ENCODE assay signal across 8 mouse cellular contexts in genomic region chr9:113932501-113932900, GRCm38 (mm10). TPM values are rescaled to one million over a fixed set of nuclear protein-coding genes. Genes with fewer than 3 reads are reported as not detected.
DNase-seq lines count a peak whose midpoint lies in the region; ATAC-seq and TF ChIP-seq lines count a peak whose summit lies in the region.

No protein-coding gene starts in this region.

- no peak for TF ChIP-seq EP300 in stomach, postnatal 0 days (optimal IDR thresholded peaks at IDR 0.05)

- H3K9me3 ChIP-seq in megakaryocyte, embryonic 14.5 days, result no peaks in the 10 kb centered on the region
- no peaks in the 10 kb centered on the region for H3K9me3 ChIP-seq in hindbrain, embryonic 11.5 days (ENCODE audit: control insufficient read depth, low read length)
- no peaks in the 10 kb centered on the region for H3K9me3 ChIP-seq in liver, embryonic 13.5 days (replicated peaks)
- H3K9me3 ChIP-seq in stomach, postnatal 0 days (ENCODE audit: control insufficient read depth, low read length), result no peaks in the 10 kb centered on the region

- no peak for TF ChIP-seq CTCF in cortical plate, adult 2 months (IDR thresholded peaks at IDR 0.05; ENCODE audit: extremely low read depth, insufficient read depth, low read length)
- no peak for TF ChIP-seq CTCF in stomach, postnatal 0 days (IDR thresholded peaks at IDR 0.05; ENCODE audit: low read depth)

- H3K4me1 ChIP-seq in megakaryocyte, embryonic 14.5 days, result peaks cover 75% of the 10 kb centered on the region
- peaks cover 7% of the 10 kb centered on the region; the same call in 1 of the 2 replicates for H3K4me1 ChIP-seq in cortical plate, adult 2 months (ENCODE audit: control insufficient read depth, insufficient read depth, low read length)
- no peaks in the 10 kb centered on the region; the same call in 1 of the 2 replicates for H3K4me1 ChIP-seq in hindbrain, embryonic 11.5 days (replicated peaks; ENCODE audit: control insufficient read depth, insufficient read depth, low read length)
- peaks cover 60% of the 10 kb centered on the region for H3K4me1 ChIP-seq in liver, embryonic 13.5 days (replicated peaks)
- no peaks in the 10 kb centered on the region for H3K4me1 ChIP-seq in stomach, postnatal 0 days (replicated peaks; ENCODE audit: control insufficient read depth, insufficient read depth)

- TF ChIP-seq POLR2A in cortical plate, adult 2 months (IDR thresholded peaks at IDR 0.05; ENCODE audit: extremely low read depth, insufficient read depth, low read length), result no peak

- peak overlapping the region; percentile 53 for H3K4me2 ChIP-seq in hindbrain, embryonic 11.5 days (replicated peaks; ENCODE audit: low read depth, low read length)
- peak overlapping the region; percentile 82 for H3K4me2 ChIP-seq in liver, embryonic 13.5 days
- H3K4me2 ChIP-seq in stomach, postnatal 0 days (replicated peaks; ENCODE audit: low read depth), result peak overlapping the region; percentile 94

- H3K4me3 ChIP-seq in megakaryocyte, embryonic 14.5 days (replicated peaks), result peak overlapping the region; percentile 96
- peak overlapping the region; percentile 52 for H3K4me3 ChIP-seq in cortical plate, adult 2 months (ENCODE audit: insufficient read depth, low read length)
- H3K4me3 ChIP-seq in hindbrain, embryonic 11.5 days (ENCODE audit: low read depth, low read length), result peak overlapping the region; percentile 96
- H3K4me3 ChIP-seq in liver, embryonic 13.5 days (replicated peaks), result peak overlapping the region; percentile 100
- H3K4me3 ChIP-seq in stomach, postnatal 0 days (ENCODE audit: low read depth, low read length), result peak overlapping the region; percentile 95

- 34% methylated on average over 11 of the region's 11 CpGs for WGBS in hindbrain, embryonic 11.5 days
- 11% methylated on average over 11 of the region's 11 CpGs for WGBS in liver, embryonic 13.5 days (ENCODE audit: insufficient replicate concordance)
- 10% methylated on average over 11 of the region's 11 CpGs for WGBS in stomach, postnatal 0 days

- H3K27ac ChIP-seq in cortical plate, adult 2 months (ENCODE audit: insufficient read depth, low read length), result no peak overlapping the region
- H3K27ac ChIP-seq in hindbrain, embryonic 11.5 days (ENCODE audit: low read depth, low read length), result no peak overlapping the region
- peak overlapping the region; percentile 98 for H3K27ac ChIP-seq in liver, embryonic 13.5 days
- H3K27ac ChIP-seq in stomach, postnatal 0 days (replicated peaks), result peak overlapping the region; percentile 94

- ATAC-seq in megakaryocyte, adult 5-6 weeks (ENCODE audit: poor library complexity, severe bottlenecking), result no peak
- ATAC-seq in hindbrain, embryonic 11.5 days (ENCODE audit: low FRiP score), result no peak
- ATAC-seq in liver, embryonic 13.5 days (ENCODE audit: low read depth), result no peak
- no peak for ATAC-seq in stomach, postnatal 0 days (ENCODE audit: low FRiP score, low TSS enrichment)
- no peak for ATAC-seq in CD4-positive, CD25-positive, alpha-beta regulatory T cell, adult 4 months

- peak; percentile 10 for DNase-seq in hindbrain, embryonic 11.5 days (ENCODE audit: low spot score)
- no peak for DNase-seq in liver, embryonic 13.5 days
- DNase-seq in stomach, postnatal 0 days (ENCODE audit: low spot score), result peak; percentile 19
- no peak for DNase-seq in frontal cortex, postnatal 14 days (ENCODE audit: low spot score in 2 of 2)

- H3K9ac ChIP-seq in hindbrain, embryonic 11.5 days (ENCODE audit: low read depth, low read length), result peak overlapping the region; percentile 92
- peak overlapping the region; percentile 100 for H3K9ac ChIP-seq in liver, embryonic 13.5 days
- peak overlapping the region; percentile 95 for H3K9ac ChIP-seq in stomach, postnatal 0 days (ENCODE audit: low read length)

- peaks cover 13% of the 10 kb centered on the region for H3K36me3 ChIP-seq in megakaryocyte, embryonic 14.5 days (replicated peaks; ENCODE audit: low read length)
- H3K36me3 ChIP-seq in hindbrain, embryonic 11.5 days (ENCODE audit: control insufficient read depth, insufficient read depth, low read length), result no peaks in the 10 kb centered on the region
- no peaks in the 10 kb centered on the region for H3K36me3 ChIP-seq in liver, embryonic 13.5 days
- no peaks in the 10 kb centered on the region for H3K36me3 ChIP-seq in stomach, postnatal 0 days (ENCODE audit: control insufficient read depth, insufficient read depth, low read length)

- no peaks in the 10 kb centered on the region for H3K27me3 ChIP-seq in megakaryocyte, embryonic 14.5 days (replicated peaks)
- H3K27me3 ChIP-seq in hindbrain, embryonic 11.5 days (ENCODE audit: control insufficient read depth, insufficient read depth, low read length), result no peaks in the 10 kb centered on the region
- no peaks in the 10 kb centered on the region for H3K27me3 ChIP-seq in liver, embryonic 13.5 days
- no peaks in the 10 kb centered on the region for H3K27me3 ChIP-seq in stomach, postnatal 0 days (ENCODE audit: control insufficient read depth, insufficient read depth, low read length)

RNA-seq across cellular contexts. Expression of gene Ubp1, which starts 1.8 kb away (rescaled TPM):
- polyA plus RNA-seq in megakaryocyte, embryonic 14.5 days (2012; ENCODE audit: insufficient read depth, low replicate concordance), result 10.6 and 19.9 TPM in 2 replicates
- 59.3 and 63.4 TPM in 2 replicates for total RNA-seq in megakaryocyte, adult 5-6 weeks (2015)
- total RNA-seq in megakaryocyte, adult 5-6 weeks (2017), result 65.0 and 70.5 TPM in 2 replicates
- polyA plus RNA-seq in cortical plate, adult 2 months (2012; rRNA removed), result 123 and 145 TPM in 2 replicates
- 46.6 and 47.0 TPM in 2 replicates for polyA plus RNA-seq in hindbrain, embryonic 11.5 days (2014; fragmentation: Nextera tagmentation; extraction: Ambion mirVana)
- polyA plus RNA-seq in liver, embryonic 13.5 days (2015; fragmentation: Nextera tagmentation; extraction: Ambion mirVana), result 48.4 and 52.8 TPM in 2 replicates
- 14.4 and 16.5 TPM in 2 replicates for polyA plus RNA-seq in stomach, postnatal 0 days (2015; fragmentation: Nextera tagmentation; extraction: Ambion mirVana)
- 10 to 100 TPM; 34.9 to 36.2 TPM for polyA plus RNA-seq in CD4-positive, CD25-positive, alpha-beta regulatory T cell, adult 4 months (2017; shearing (Covaris generic))

Comparison
In these comparisons a context has a peak if more than half of its experiments do, and no peak if none do; other contexts are left out.
1. H3K27ac ChIP-seq: peak in liver, embryonic 13.5 days (single experiment) and stomach, postnatal 0 days (single experiment); none in cortical plate, adult 2 months (single experiment) and hindbrain, embryonic 11.5 days (single experiment).
2. DNase-seq: peak in hindbrain, embryonic 11.5 days (single experiment) and stomach, postnatal 0 days (single experiment); none in liver, embryonic 13.5 days (single experiment) and frontal cortex, postnatal 14 days (0 of 2).
3. Peak in every context shown above with its lines, with median percentiles within 50 percentile points of each other: H3K4me3 ChIP-seq, H3K4me2 ChIP-seq and H3K9ac ChIP-seq.